Mouse (Mus musculus) kidney, adult 11 months (tissue): ENCODE results near the gene Trim15.
A peak's percentile ranks its signal among the peaks of the same experiment; 100 is the strongest.

Experiments used
- DNase-seq: peaks from one replicate; pipeline ENCODE4 v3.0.0; 2022

The Trim15 gene

DNA sequence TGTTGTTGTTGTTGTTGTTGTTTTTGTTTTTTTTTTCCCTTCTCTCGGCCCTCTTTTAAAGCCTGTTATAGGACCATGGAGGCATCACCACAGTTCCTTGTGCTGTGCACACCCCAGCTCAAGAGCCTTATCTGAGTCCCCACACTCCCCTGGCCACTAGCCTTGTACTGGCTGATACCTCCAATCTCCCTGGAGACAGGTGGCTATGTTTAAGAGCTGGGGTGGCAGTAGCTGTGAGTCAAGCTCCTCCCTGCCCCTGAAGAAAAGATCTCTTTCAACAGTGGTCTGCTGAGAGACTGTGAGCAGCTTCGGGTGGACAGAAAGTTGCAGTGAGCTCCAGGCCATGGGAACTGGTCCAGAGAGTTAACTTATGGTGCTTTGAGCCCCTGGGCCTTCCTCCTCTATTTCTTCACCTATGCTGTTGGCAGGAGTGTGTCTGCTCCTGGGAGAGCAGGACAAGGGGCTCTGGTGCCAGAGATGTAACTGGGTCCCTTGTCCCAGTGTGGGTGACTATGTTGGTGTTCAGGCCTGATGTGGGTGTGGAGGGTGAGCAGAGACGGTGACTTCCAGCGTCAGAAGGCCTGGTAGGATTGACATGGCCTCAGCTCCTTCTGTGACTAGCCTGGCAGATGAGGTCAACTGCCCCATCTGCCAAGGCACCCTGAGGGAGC is 2.4 kb upstream of the Trim15 start, which contains the start of gene Trim10:
Gene Trim10 (plus strand): TSS at position 291 of the 671 bp plus-strand sequence.
- DNase-seq = no peak

DNA sequence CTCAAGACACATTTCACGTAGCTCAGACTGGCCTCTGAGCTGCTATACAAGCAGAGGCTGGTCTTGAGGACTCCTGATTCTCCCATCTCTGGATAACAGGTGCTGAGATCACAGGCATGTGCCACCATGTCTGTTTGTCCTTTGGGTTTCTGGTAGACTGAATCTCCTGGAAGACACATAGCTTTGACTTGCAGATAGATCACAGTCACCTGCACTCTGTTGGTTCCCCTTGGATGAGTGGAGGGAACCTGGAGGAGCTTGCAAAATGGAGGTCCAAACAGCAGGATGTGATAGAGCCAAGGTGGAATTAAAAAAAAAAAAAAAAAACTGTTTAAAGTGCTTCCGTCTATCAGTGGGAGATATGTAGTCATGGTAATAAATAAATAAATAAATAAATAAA is 1.8 kb upstream of the Trim15 start:
- DNase-seq = no peak

DNA sequence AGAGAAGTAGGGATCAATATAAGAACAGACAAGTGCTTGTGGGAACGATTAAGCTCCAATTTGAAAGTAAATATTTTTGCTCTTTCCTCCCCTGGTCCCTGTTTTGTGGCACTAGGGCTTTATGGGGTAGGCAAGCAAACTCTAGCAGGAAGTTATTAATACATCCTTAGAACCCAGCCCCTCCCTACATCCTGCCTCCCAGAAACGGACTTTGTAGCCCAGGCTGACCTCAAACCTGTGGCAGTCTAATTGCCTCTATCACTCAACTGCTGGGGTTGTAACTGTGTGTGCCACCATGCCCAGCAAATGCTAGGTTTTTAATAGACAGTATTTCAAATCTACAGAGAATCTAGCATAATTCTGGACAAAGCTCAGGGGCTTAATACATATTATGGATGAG is 5.3 kb downstream of the Trim15 start:
- no peak for DNase-seq

DNA sequence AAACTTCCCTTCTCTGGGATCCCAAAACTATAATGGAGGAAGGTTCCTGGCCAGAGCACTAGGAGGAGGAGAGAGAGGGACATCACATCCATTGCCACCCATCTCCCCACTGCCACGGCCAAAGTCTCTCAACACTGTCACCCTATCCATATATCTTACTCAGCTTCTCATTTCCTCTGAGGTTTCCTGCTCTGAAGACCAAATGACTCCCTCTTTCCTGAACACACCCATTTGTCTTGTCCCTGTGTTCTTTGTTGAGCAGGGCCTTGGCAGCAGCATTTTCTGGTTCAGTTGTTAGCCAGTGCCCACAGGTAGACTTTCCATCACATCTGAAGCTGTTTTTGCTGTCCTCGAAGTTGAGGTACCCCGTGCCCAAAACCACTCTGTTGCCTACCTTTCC is 8.8 kb downstream of the Trim15 start:
- DNase-seq = no peak

DNA sequence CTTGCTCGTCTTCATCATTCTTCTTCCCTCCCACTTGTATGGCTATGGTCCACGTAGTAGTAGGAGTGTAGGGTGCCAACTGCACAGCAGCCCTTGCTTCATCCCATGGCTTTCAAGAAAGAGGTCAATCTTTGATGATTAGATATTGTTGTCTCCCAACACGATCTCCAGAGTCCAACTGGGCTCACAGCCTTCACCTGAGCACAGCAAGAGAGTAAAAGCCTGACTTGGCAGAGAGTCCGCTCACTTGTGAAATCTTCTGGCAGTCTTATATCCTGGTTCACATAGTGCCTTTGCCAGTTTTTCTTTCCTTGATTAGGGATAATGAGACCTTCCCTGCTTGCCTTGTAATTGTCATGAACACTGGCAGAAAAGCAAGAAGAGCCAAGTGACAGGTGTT is 10.8 kb downstream of the Trim15 start:
- no peak for DNase-seq

DNA sequence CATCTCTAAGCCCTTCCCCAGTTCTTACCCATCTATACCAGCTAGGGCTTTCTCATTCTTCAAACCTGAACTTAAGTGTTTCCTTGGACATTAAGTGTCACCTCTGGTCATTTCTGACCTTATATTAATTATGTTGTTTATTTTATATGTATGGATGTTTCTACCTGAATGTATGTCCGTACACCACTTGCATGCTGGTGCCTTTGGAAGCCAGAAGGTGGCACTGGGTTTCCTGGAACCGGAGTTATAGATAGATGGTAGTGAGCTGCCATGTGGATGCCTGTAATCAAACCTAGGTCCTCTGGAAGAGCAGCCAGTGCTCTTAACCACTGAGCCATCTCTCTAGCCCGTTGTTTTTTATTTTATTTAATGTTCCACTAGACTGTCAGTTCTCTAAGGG is 11.5 kb downstream of the Trim15 start:
- DNase-seq = no peak

DNA sequence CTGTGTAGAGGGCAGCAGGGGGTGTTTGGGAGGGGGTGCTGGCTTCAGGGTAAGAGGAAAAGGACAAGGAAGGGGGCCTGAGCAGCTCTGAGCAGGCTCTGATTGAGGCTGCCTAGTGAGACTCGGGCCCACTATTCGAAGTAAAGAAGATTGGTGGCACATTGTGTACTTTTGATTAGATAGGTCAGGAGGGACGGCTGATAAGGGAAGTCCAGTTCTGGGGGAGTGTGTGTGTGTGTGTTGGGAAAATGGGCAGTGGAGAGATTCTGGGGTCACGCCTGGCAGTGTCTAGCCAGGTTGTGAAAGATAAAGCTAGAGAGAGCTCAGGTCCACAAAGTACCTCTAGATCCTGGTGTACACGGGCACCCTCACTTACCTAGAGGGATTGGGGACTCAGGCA is 15.4 kb downstream of the Trim15 start:
- DNase-seq = no peak

DNA sequence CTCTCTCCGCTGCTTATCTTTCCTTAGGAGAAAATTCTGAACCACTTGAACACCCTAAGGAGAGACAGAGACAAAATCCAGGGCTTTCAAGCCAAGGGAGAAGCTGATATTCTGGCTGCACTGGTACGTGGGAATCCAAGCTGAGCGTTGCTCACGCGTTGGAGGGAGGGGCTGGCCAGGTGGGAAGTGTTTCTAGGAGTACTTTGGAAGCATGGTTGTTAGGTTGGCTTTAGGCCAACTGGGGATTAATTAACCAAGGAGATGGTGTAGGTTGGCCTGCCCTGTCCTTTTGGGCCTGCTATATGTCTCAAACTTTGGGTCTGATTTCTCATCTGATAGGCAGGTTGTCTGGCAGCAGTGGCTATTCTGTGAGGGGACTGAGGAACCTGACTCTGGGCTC is 15.8 kb downstream of the Trim15 start:
- DNase-seq = no peak

DNA sequence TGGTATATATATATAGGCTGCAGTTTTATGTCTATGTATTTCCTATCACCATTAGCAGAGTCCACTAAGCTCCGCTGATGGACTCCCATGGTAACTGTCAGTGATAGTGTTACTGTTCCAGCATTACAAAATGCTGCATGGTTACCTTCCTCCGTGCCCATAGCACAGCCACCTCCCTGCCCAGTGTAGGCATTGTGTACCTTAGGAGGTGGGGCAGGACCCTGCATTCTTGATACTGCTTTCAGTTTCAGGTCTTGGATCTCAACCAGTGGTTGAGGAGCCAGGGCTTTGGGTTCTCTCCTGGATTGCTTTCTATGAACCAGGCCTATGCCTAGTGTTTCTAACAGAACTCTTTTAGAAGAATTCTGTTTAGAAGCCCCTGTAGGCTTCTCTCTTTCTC is 17.0 kb downstream of the Trim15 start:
- no peak for DNase-seq

DNA sequence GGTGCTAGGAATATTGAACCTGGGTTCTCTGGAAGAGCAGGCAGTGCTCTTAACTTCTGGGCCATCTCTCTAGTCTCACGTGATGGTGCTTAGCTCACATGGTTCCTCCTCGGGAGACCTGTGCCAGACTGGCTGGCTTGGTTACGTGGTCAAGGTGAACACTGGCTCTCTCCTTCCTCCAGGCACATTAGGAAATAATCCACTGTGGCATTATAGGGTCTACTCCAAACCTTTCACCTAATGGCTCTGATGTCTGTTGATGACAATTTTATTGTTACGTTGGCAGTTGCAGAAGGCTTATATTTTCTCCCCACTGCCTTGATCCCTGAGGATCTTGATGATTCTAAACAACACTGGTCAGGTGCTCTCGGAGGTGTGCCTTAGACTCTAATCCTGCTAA is 18.1 kb downstream of the Trim15 start:
- no peak for DNase-seq

DNA sequence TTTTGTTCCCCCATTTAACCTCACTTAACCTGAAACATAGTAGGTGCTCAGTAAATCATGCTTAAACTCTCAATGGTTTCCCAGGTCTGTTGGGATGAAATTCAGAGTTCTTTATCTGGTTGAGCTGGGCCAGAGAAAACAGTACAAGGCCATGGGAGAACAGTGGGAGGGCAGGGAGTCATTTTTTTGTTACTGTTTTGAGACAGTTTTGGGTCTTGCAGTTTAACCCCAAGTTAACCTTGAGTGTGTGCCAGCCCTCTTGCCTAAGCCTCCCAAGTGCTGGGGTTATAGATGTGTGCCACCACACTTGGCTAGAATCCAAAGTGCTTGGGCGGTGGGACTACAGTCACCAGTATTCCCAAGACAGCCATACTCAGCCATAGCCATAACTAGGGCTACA is 22.3 kb downstream of the Trim15 start:
- no peak for DNase-seq

DNA sequence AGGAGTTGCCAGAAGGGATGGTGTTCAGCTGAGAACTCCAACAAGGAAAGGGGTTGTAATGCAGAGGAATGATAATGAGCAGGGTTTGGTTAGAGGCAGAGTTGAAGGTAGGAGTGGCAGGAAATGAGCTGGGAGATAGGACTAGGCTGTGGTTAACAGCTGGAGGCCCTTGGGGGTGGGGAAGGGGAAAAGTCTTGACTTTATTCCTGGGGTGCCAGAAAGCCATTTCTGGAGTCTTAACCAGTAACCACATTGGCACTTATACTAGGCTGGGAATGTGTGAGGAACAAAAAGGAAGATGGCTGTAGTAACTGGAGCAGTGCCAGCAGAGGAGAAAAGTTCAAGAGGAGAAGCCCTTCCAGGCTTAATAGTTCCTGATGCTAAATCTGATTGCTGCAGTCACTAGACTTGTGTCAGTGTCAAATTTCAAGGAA is 22.7 kb downstream of the Trim15 start:
- no peak for DNase-seq

DNA sequence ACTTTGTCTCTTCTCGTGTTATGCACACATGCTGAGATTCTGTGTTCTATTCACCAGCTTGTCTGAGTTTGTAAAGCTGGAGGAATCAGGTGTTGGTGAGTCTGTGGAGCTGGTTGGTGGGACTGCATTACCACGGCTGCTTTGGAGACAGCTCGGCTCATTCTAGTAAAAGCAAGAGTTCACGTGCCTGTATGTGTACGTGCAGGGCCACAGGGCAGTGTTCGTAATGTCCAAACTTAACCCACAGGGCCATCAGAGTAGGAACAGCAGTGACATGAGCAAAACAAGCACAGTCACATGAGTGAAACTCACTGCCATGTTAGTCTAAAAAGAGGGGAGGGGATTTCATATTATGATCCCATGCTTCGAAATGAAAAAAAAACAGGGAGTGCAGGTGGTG is 23.3 kb downstream of the Trim15 start:
- no peak for DNase-seq

DNA sequence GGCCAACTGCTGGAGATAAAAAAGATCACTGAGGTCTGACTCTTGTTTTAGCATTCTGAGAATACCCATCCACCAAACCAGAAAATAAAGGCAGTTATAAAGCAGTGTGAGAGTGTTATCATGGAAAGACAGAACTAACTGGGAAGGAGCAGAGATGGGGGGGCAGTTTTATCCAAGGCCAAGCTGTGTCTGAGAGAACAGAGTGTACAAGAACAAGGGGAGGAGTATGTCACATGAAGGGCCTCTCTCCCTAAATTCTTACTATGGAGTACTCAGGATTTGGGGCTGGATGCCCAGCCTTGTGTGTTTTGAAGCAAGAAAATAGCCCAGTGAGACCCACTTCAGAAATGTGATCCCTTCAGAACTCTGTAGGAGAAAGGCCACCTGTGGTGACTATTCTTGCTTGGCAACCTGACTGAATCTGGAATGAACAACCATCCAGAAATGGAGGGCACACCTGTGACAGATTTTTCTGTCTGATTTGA is 26.0 kb downstream of the Trim15 start:
- no peak for DNase-seq

DNA sequence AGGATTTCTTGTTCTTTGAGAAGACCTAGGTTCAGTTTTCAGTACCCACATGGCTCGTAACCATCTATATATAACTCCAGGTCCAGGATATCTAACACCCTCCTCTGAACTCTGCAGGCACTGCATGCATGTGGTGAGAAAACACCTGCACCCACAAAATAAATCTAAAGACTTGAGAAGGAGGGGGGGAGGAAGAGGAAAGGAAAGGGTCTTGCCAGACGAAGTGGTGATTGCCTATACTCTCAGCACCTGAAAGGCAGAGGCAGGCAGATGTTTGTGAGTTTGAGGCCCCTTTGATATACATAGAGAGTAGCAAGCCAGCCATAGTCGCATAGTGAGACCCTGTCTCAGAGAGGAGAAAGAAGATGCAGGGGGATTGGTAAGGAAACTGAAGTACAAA is 27.1 kb downstream of the Trim15 start:
- DNase-seq = no peak

DNA sequence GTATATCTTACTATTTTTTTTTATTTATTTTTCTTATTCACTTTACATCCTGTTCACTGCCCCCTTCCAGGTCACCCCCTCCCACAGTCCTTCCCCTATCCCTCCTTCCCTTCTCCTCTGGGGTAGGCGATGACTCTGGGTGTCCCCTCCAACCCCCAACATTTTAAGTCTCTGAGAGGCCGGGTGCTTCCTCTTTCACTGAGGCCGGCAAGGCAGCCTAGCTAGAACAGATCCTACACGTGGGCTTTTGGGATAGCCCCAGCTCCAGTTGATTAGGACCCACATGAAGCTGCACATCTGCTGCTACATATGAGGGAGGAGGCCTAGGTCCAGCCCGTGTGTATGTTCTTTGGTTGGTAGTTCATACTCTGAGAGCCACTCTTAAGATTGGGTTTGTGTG is 28.0 kb downstream of the Trim15 start:
- no peak for DNase-seq

DNA sequence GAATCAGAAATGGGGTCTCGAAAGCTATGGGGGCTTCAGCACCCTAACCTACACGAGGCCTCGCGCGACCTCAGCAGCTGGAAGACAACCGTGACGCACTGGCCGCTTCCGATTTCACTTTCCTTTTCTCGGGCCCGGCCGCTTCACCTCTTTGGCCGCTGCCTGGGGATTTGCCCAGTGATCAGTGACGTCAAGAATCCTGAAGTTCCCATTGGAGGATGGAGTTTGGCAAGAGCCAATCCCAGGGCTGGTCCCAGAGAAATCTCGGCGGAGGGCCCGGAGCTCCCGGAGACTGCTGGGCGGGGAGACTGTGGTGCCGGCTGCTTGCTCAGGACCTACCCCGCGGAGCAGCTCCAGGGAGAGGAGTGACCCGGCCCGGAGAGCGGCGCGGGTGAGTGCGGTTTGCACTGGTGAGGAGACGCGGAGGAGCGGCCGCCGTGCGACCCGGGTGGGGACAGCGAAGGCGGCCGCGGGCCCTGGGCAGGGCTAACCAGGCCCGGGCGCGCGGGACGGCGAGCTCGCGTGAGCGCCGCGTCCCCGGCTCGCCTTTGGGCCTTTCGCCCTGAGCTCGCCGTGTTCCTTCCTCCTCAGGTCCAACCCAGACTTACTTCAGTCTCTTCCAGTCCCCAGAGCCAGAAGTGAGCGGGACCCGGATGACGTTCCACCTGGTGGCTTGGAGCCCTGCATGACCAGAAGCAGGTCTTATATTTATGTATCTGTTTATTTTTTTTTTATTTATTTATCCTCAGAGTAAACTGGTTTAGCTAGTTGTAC is 29.9 kb downstream of the Trim15 start, which contains the start of gene Trim26:
Gene Trim26 (plus strand): TSS at position 261 of the 774 bp plus-strand sequence.
- DNase-seq = peak; percentile 98

DNA sequence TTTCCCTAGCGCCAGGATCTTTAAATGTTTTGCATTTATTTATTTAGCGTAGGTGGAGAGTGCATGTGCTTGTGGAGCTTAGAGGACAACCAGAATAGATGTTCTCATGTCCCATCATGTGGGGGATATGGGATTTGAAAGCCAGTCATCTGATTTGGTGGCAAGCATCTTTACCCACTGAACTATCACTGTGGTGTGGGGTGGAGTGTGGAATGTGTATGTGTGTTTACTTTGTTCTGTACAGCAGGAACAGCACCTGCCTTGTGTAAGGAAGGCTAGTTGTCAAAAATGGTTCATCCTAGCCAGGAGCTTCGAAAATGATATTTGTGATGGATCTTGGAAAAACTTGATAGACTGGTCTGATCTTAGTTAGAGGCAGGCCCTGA is 30.6 kb downstream of the Trim15 start:
- no peak for DNase-seq

DNA sequence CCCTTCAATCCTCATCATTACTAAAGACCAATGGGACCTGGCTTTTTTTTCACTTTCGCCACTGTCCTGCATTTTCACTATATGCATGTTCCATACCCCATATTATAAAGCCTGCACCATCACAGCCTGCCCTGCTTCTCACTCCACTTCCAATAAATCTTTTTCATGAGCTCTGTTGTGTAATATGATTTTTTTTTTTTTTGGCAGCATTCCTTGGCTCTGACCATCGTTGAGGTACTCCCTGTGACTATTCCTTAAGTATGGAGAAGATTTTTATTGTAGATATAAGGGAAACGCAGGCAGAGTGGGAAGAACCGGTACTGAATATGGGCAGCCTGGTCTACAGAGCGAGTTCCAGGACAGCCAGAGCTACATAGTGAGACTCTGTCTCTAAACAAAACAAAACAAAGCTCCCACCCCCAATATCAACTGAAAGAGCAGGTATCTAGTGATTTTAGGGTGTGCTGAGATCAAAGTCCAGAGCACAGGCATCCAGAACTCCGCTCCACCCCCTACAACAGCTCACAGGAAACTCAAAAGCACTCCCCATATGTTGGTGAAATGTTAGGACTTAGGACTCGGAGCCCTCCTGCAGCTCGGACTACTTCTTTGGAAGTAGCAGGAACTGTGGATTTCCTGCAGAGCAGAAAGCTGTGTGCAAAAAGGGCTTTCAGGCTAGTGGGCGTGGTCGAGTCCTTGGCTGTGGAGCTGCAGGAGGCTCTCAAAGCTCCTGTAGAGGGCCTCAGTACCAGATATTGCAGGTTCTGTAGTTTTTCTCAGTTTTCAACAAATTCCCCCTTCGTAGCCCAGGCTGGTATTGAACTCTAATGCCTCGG is 31.2 kb downstream of the Trim15 start:
- DNase-seq = peak; percentile 61

DNA sequence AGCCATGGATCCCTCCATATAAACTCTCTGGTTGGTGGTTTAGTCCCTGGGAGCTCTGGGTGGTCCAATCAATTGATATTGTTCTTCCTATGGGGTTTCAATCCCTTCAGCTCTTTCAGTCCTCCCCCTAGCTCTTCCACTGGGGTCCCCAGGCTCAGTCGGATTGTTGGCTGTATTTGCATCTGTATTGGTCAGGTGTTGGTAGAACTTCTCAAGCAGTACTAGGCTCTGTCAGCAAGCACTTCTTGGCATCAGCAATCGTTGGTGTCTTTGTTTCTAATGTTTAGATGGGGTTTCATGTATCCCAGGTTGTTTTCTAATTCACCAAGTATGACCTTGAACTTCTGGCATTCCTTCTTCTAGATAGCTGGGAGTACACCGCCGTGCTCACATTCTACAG is 34.3 kb downstream of the Trim15 start:
- DNase-seq = no peak

DNA sequence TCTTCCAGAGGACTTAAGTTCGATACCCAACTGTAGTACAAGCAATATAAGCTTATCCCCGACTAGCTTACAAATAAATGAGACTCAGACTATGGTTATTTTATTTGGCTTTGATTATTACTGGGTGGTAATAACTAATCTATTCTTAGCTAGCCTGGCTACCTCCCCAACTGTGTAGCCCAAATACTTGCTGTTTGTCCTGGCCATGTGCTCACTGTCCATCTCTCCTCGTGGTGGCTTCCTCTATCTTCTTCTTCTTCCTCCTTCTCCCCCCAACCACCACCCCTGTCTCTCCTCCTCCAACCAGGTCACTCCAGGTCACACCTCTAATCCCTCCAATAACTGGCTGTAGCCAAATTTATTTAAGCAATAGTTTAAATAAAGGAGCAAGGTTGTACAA is 36.5 kb downstream of the Trim15 start:
- DNase-seq = no peak

DNA sequence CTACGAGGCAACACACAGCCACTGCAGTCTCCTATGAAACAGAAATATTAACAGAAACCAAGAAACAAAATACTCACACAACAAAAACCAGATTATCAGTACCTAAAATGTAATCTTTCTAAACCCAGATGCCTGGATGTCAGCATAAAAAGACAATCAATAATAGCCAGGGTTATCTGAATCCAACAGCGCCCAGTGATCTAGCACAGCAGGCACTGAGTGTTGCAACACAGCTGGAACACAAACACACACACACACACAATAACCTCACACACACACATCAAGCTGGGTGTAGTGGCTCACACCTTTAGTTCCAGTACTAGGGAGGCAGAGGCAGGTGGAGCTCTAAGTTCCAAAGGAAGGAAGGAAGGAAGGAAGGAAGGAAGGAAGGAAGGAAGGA is 38.5 kb downstream of the Trim15 start:
- no peak for DNase-seq

DNA sequence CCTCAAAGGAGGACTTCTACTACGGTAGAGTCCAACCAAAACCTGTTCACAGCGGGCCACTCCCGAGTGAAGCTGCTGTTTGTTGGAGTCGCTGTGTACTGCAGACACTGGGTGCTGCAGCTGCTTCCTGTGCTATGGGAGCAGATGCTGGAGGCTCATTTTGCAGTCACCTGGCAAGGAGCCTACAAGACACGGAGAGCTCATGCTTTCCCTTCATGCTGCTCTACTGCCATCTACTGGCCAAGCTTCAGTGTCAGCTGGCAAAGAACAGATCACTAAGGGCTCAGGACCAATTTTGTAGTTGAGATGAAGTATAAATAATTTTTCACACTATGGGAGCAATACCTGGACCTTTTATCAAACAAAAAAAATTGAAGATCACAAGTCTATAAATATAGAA is 41.0 kb downstream of the Trim15 start:
- DNase-seq = peak; percentile 86

DNA sequence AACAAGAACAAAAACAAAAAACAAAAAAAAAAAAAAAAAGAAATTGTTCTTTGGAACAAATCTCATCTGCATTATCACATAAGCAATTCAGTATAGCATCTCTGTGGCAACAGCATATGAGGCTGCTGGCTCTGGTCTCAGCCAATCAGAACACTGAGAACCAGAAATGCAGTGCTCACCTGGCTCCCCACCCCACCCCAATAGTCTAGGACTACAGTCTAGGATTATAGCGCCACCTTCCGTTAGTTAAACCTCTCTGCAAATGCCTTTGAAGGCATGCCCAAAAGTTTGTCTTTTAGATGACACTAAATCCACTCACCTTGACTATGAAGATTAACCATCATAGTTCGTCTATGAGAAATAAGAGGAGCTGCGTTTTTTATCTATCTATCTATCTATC is 41.5 kb downstream of the Trim15 start:
- DNase-seq = no peak
